Mouse (Mus musculus) small intestine, adult 10 weeks (tissue): ENCODE results near the gene Samd5. TPM values are rescaled to one million over a fixed set of nuclear protein-coding genes. Genes with fewer than 3 reads are reported as not detected.

Experiments
- polyA plus RNA-seq: library from polyadenylated mRNA; stranded (reverse); fragments of 350-450 nt; fragmentation: Illumina TruSeq; extraction: RNeasy Lipid Tissue Mini Kit (QIAGEN cat#74804); gene quantifications from one replicate; pipeline ENCODE4 v1.2.3, GENCODE M21; 2014; ENCODE audit warnings: low replicate concordance

Gene Samd5
- 1.8 TPM for polyA plus RNA-seq

GRCm38 (mm10) chr10:9674561-9675521, at the start of gene Samd5:
TSS of gene Samd5 (minus strand) at chr10:9675208.

Other genes starting within 250 kb of the Samd5 start
- gene Stxbp5, start 225.9 kb upstream of the Samd5 start, polyA plus RNA-seq = 23.9 TPM